Mouse (Mus musculus) heart, adult 2 months (tissue): ENCODE measurements around the gene Ldb3.

Experiments used
- CTCF ChIP-seq: fragments of 200-600 bp; IDR thresholded peaks from 2 replicates; pipeline ENCODE4 v1.8.1; 2022; ENCODE audit warnings: antibody characterized with exemption, mild to moderate bottlenecking, moderate library complexity
- POLR2A ChIP-seq: fragments of 200-500 bp; IDR thresholded peaks from 2 replicates; pipeline ENCODE4 v1.6.1; 2011; ENCODE audit warnings: mild to moderate bottlenecking, low read depth, low read length, control low read depth; ENCODE audit not compliant: insufficient read depth

- no peak for TF ChIP-seq POLR2A
- no peak for TF ChIP-seq CTCF
Observed at GRCm38 (mm10) chr14:34561647-34562046, 26.8 kb downstream of the Ldb3 start.
